Mouse (Mus musculus): Measurements from ENCODE around the gene Col23a1. TPM values are rescaled to one million over a fixed set of nuclear protein-coding genes. Genes with fewer than 3 reads are reported as not detected.

Gene Col23a1
- polyA plus RNA-seq (2012; rRNA removed), result 1.5 TPM in 2 replicates

- WGBS, result 1% methylated on average over 38 of the region's 38 CpGs
- no peaks in the 10 kb centered on the region for H3K36me3 ChIP-seq (ENCODE audit: control insufficient read depth, insufficient read depth, low read length)
- peaks cover 3% of the 10 kb centered on the region for H3K4me1 ChIP-seq (ENCODE audit: control insufficient read depth, insufficient read depth, insufficient read length)
- peak in 1 of 2 experiments; percentile 44 for DNase-seq (ENCODE audit: low read depth in 1 of 2, low spot score in 2 of 2)
- peaks cover 6% of the 10 kb centered on the region for H3K27me3 ChIP-seq (ENCODE audit: control insufficient read depth, insufficient read depth, low read length)
- no peak within 1 kb of the TSS for H3K27ac ChIP-seq (ENCODE audit: insufficient read depth, low read length)
- no peak for TF ChIP-seq POLR2A (IDR thresholded peaks at IDR 0.05; ENCODE audit: low read depth, low read length)
- peak; percentile 57; the same call in 1 of the 2 replicates for TF ChIP-seq CTCF (IDR thresholded peaks at IDR 0.05; ENCODE audit: extremely low read depth, insufficient read depth, insufficient read length, insufficient replicate concordance)
- peak within 1 kb of the TSS; percentile 61 for H3K4me3 ChIP-seq (ENCODE audit: extremely low read depth, insufficient read depth, insufficient read length)
These were observed at the start of gene Col23a1 for GRCm38 (mm10) chr11:51289564-51290041. TSS of gene Col23a1 (plus strand) at chr11:51289920.

GRCm38 (mm10) chr11:51242897-51243296, 46.8 kb upstream of the Col23a1 start:
- Histone ChIP-seq H3K4me1 (ENCODE audit: control insufficient read depth, insufficient read depth, insufficient read length) (no peaks in the 10 kb centered on the region), H3K27ac (ENCODE audit: insufficient read depth, low read length) (no peak overlapping the region), H3K36me3 (ENCODE audit: control insufficient read depth, insufficient read depth, low read length) (no peaks in the 10 kb centered on the region), H3K27me3 (ENCODE audit: control insufficient read depth, insufficient read depth, low read length) (no peaks in the 10 kb centered on the region), H3K4me3 (ENCODE audit: extremely low read depth, insufficient read depth, insufficient read length) (no peak overlapping the region)
- WGBS, result 91% methylated on average over 2 of the region's 2 CpGs
- DNase-seq (ENCODE audit: low read depth in 1 of 2, low spot score in 2 of 2), result no peak
- TF ChIP-seq POLR2A (IDR thresholded peaks at IDR 0.05; ENCODE audit: low read depth, low read length), result no peak
- TF ChIP-seq CTCF (IDR thresholded peaks at IDR 0.05; ENCODE audit: extremely low read depth, insufficient read depth, insufficient read length, insufficient replicate concordance), result no peak

- TF ChIP-seq CTCF (IDR thresholded peaks at IDR 0.05; ENCODE audit: extremely low read depth, insufficient read depth, insufficient read length, insufficient replicate concordance) (no peak), POLR2A (IDR thresholded peaks at IDR 0.05; ENCODE audit: low read depth, low read length) (no peak)
- no peak overlapping the region for H3K4me3 ChIP-seq (ENCODE audit: extremely low read depth, insufficient read depth, insufficient read length)
- WGBS, result 89% methylated on average over 4 of the region's 4 CpGs
These were observed 32.7 kb upstream of the Col23a1 start for GRCm38 (mm10) chr11:51257006-51257405.

GRCm38 (mm10) chr11:51261680-51262219, 28.0 kb upstream of the Col23a1 start, which contains the start of gene Clk4:
TSS of gene Clk4 (plus strand) at chr11:51261730.
- WGBS, result 85% methylated on average over 3 of the region's 3 CpGs
- TF ChIP-seq CTCF (IDR thresholded peaks at IDR 0.05; ENCODE audit: extremely low read depth, insufficient read depth, insufficient read length, insufficient replicate concordance), result no peak
- TF ChIP-seq POLR2A (IDR thresholded peaks at IDR 0.05; ENCODE audit: low read depth, low read length), result no peak
- Histone ChIP-seq H3K4me1 (ENCODE audit: control insufficient read depth, insufficient read depth, insufficient read length) (peaks cover 9% of the 10 kb centered on the region; the same call in 1 of the 2 replicates), H3K27me3 (ENCODE audit: control insufficient read depth, insufficient read depth, low read length) (no peaks in the 10 kb centered on the region), H3K27ac (ENCODE audit: insufficient read depth, low read length) (peak within 1 kb of the TSS; percentile 89), H3K36me3 (ENCODE audit: control insufficient read depth, insufficient read depth, low read length) (no peaks in the 10 kb centered on the region), H3K4me3 (ENCODE audit: extremely low read depth, insufficient read depth, insufficient read length) (peak within 1 kb of the TSS; percentile 68)
- DNase-seq (ENCODE audit: low read depth in 1 of 2, low spot score in 2 of 2), result no peak

More at GRCm38 (mm10) chr11:51257006-51257405, 32.7 kb upstream of the Col23a1 start:
- Histone ChIP-seq H3K36me3 (ENCODE audit: control insufficient read depth, insufficient read depth, low read length) (no peaks in the 10 kb centered on the region), H3K4me1 (ENCODE audit: control insufficient read depth, insufficient read depth, insufficient read length) (no peaks in the 10 kb centered on the region), H3K27ac (ENCODE audit: insufficient read depth, low read length) (no peak overlapping the region), H3K27me3 (ENCODE audit: control insufficient read depth, insufficient read depth, low read length) (no peaks in the 10 kb centered on the region)
- no peak for DNase-seq (ENCODE audit: low read depth in 1 of 2, low spot score in 2 of 2)

- peak; percentile 97 to 99 for DNase-seq (ENCODE audit: low read depth in 1 of 2, low spot score in 2 of 2)
- WGBS, result 2% methylated on average over 57 of the region's 57 CpGs
- TF ChIP-seq CTCF (IDR thresholded peaks at IDR 0.05; ENCODE audit: extremely low read depth, insufficient read depth, insufficient read length, insufficient replicate concordance), result no peak
- TF ChIP-seq POLR2A (IDR thresholded peaks at IDR 0.05; ENCODE audit: low read depth, low read length), result peak; percentile 92
- H3K27ac ChIP-seq (ENCODE audit: insufficient read depth, low read length), result peak within 1 kb of the TSS; percentile 95
- H3K4me3 ChIP-seq (ENCODE audit: extremely low read depth, insufficient read depth, insufficient read length), result peak within 1 kb of the TSS; percentile 90
- peaks cover 9% of the 10 kb centered on the region; the same call in 1 of the 2 replicates for H3K4me1 ChIP-seq (ENCODE audit: control insufficient read depth, insufficient read depth, insufficient read length)
- H3K36me3 ChIP-seq (ENCODE audit: control insufficient read depth, insufficient read depth, low read length), result 0 out of 2 replicates have a peak, but pooled peaks cover 1% of the 10 kb centered on the region
- no peaks in the 10 kb centered on the region for H3K27me3 ChIP-seq (ENCODE audit: control insufficient read depth, insufficient read depth, low read length)
These were observed 27.1 kb upstream of the Col23a1 start, which contains the start of gene BC049762 for GRCm38 (mm10) chr11:51262342-51263285. TSS of gene BC049762 (minus strand) at chr11:51263046.

- Histone ChIP-seq H3K4me1 (ENCODE audit: control insufficient read depth, insufficient read depth, insufficient read length) (peaks cover 9% of the 10 kb centered on the region; the same call in 1 of the 2 replicates), H3K4me3 (ENCODE audit: extremely low read depth, insufficient read depth, insufficient read length) (peak overlapping the region; percentile 90), H3K27ac (ENCODE audit: insufficient read depth, low read length) (peak overlapping the region; percentile 95), H3K36me3 (ENCODE audit: control insufficient read depth, insufficient read depth, low read length) (peaks cover 1% of the 10 kb centered on the region; the same call in 1 of the 2 replicates), H3K27me3 (ENCODE audit: control insufficient read depth, insufficient read depth, low read length) (no peaks in the 10 kb centered on the region)
- no peak for DNase-seq (ENCODE audit: low read depth in 1 of 2, low spot score in 2 of 2)
- TF ChIP-seq CTCF (IDR thresholded peaks at IDR 0.05; ENCODE audit: extremely low read depth, insufficient read depth, insufficient read length, insufficient replicate concordance) (no peak), POLR2A (IDR thresholded peaks at IDR 0.05; ENCODE audit: low read depth, low read length) (no peak)
- under 1% methylated on average over 50 of the region's 50 CpGs for WGBS
These were observed 26.4 kb upstream of the Col23a1 start for GRCm38 (mm10) chr11:51263286-51263831.
